Mouse (Mus musculus) gastrocnemius, postnatal 36 days (tissue): Measurements from ENCODE around the gene Olfr287. TPM values are rescaled to one million over a fixed set of nuclear protein-coding genes. Genes with fewer than 3 reads are reported as not detected.

ENCODE experiments used
- DNase-seq, 2 experiments: peaks; one replicate each; pipeline ENCODE4 v3.0.0; 2022
- intact Hi-C: fragments of 180-260 bp; cut with DNase I; formaldehyde crosslinking; loops from one replicate; pipeline ENCODE4 v1.15.1; 2025
- long read RNA-seq, 2 experiments: library from polyadenylated mRNA; stranded (forward); transcript quantifications; one replicate each; pipeline ENCODE4 v2.0.0; 2021
- total RNA-seq, 2 experiments: library from RNA; stranded (reverse); gene quantifications; 2 replicates each; pipeline ENCODE4 v1.2.3; 2021

Olfr287 gene
- not detected for total RNA-seq
- long read RNA-seq, experiment 1 = 0 reads
- long read RNA-seq, experiment 2 = 0 reads

DNA sequence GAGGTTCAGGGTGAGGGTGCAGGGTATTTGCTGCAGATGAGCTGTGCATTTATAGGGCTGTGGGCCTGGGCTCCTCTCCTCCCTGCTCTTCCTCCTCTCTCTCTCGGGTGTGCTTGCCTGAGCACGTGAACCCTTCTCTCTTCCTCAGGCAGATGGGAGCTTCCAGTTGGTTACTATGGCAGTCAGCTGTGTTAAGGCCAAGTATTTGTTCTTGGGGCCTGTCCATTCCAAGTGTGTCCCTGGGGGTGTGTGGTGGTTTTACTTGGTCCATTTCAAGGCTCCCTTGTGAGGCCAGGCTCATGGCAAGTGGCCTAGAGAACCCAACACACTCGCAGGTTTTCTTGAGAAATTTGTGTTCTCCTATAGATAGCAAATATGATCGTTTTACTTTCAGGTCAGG, at the start of gene Olfr287, which contains the start of gene Gm44579:
Gene Olfr287 (minus strand): TSS at position 180 of the 400 bp plus-strand sequence.
Gene Gm44579 (minus strand): TSS at position 101 of the 400 bp plus-strand sequence.
- no peak for DNase-seq
- intact Hi-C loops = no loop called here

GRCm38 (mm10) chr15:98257776-98258175, 36.9 kb upstream of the Olfr287 start:
- intact Hi-C loops = no loop called here
- no peak for DNase-seq

DNA sequence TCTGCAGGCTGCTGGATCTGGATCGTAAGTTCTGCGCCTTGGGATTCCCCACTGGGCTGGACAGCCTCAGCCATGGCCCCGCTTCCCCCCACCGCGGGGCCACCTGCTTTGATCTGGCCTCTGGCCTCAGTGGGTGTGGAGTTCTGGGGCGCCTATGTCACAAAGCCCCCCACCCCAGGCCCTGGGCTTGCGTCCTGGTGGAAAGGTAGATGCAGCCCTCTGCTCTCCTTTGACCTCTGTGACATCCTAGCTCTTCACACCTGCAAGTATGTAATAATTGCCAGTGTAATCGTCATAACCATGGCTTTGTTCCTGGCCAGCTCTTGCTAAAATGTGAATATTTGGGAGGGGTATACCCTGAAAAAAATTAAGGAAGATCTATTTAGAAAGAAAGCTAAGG, 36.3 kb upstream of the Olfr287 start, which contains the start of gene H1fnt:
Gene H1fnt (minus strand): TSS at position 101 of the 400 bp plus-strand sequence.
- intact Hi-C loops = no loop called here
- DNase-seq = no peak

- intact Hi-C loops = no loop called here
- DNase-seq = no peak
Observed at GRCm38 (mm10) chr15:98256271-98256670, 35.4 kb upstream of the Olfr287 start.

DNA sequence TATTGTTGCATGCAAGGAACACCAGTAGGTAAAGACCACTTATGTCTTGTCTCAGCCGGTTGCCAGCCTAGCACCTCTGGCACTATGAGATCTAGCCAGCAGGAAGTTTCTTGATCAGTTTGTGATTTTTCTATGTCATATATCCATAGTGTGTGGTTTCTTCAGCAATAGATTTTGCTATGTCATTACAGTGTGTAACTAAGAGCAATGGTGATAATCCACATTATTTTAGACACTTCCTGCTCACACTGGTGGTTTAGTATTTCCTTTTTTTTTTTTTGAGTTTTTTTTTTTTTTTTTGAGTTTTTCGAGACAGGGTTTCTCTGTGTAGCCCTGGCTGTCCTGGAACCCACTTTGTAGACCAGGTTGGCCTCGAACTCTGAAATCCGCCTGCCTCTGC, 14.6 kb upstream of the Olfr287 start:
- intact Hi-C loops = no loop called here
- DNase-seq = no peak

DNA sequence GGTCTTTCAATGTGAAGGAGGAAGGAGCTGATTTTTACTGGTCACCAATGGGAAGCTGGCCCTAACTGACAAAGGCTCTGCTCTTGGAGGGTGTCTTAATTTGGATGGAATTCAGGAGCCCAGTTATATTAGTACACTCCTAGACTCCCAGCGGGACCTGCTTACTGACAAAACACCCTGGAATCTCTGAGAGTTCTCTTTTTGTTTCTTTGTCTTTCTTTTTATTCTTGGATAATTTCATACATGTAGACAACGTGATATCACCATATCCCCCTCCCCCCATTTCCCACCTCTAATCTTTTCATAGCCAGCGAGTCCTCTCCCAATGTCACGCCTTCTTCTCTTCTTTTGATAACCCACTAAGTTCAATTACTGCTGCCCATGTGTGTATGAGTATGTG, 13.5 kb upstream of the Olfr287 start, which contains the start of gene Olfr286:
Gene Olfr286 (minus strand): TSS at position 101 of the 400 bp plus-strand sequence.
- DNase-seq = no peak
- intact Hi-C loops = no loop called here

GRCm38 (mm10) chr15:98226096-98226495, 5.2 kb upstream of the Olfr287 start:
- intact Hi-C loops = no loop called here

DNA sequence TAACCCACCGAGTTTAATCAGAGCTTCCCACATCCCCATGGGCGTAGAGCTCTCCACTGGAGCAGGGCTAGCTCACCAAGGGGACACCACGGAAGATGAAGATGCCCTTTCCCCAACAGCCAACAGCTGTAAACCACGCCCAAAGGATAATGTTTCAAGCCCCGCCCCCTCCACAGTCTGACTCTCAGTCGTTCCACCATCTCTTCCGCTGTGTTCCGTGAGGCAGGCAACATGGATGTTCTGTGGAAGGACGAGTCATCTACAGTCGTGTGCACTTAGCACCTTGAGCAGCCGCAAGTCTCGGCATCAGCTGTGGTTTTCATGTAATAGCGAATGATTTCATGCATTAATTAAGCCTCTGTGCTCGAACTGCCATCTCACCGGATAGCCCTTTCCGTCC, 4.8 kb upstream of the Olfr287 start:
- intact Hi-C loops = no loop called here
- no peak for DNase-seq

More at GRCm38 (mm10) chr15:98226096-98226495, 5.2 kb upstream of the Olfr287 start:
- DNase-seq = no peak

DNA sequence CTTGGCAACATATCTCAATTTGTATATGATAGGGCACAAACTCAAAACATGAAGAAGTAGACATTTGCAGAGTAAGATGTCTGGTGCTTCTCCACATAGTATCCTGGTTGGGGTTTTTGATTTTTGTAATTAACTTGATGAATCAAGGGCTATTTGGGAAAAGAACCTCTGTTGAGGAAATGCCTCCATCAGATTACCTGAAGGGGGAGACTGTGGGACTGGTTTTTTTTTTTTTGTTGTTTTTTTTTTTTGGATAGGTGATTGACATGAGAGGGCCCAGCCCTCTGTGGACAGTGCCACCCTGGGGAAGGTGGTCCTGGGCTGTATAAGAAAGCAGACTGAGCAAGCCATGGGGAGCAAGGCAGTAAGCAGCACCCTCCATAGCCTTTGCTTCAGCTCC, 1.5 kb upstream of the Olfr287 start:
- DNase-seq = no peak
- intact Hi-C loops = no loop called here

- intact Hi-C loops = no loop called here
- no peak for DNase-seq
Observed at GRCm38 (mm10) chr15:98214130-98214529, 6.7 kb downstream of the Olfr287 start.

- intact Hi-C loops = no loop called here
- DNase-seq = no peak
Observed at GRCm38 (mm10) chr15:98213336-98213870, 7.5 kb downstream of the Olfr287 start.

DNA sequence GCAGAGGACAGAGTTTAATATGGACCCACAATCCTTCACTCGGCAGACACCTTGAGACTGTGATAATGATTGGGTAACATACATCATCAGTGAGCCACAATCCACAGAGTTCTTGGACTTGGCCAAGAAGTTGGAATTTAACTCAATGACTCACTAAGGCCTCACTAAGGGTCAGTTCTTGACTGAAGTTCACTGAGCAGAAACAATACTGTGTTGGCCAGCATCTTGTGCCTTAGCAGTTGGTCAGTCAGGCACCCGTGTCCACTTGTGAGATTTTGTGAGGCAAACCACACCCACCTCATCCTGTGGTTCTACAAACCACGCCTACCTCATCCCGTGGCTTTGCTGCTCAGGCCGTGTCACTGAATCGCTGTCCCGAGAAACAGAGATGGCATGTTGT, 11.2 kb downstream of the Olfr287 start:
- intact Hi-C loops = no loop called here
- no peak for DNase-seq

DNA sequence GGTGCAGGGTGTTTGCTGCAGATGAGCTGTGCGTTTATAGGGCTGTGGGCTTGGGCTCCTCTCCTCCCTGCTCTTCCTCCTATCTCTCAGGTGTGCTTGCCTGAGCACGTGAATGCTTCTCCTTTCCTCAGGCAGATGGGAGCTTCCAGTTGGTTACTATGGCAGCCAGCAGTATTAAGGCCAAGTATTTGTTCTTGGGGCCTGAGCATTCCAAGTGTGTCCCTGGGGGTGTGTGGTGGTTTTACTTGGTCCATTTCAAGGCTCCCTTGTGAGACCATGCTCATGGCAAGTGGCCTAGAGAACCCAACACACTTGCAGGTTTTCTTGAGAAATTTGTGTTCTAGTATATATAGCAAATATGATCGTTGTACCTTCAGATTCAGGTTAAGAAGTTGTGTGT, 25.4 kb downstream of the Olfr287 start, which contains the start of gene Olfr288:
Gene Olfr288 (minus strand): TSS at position 101 of the 400 bp plus-strand sequence.
- intact Hi-C loops = no loop called here

GRCm38 (mm10) chr15:98184456-98184855, 36.4 kb downstream of the Olfr287 start:
- intact Hi-C loops = no loop called here

More for the DNA sequence above, 25.4 kb downstream of the Olfr287 start, which contains the start of gene Olfr288:
- DNase-seq = no peak

DNA sequence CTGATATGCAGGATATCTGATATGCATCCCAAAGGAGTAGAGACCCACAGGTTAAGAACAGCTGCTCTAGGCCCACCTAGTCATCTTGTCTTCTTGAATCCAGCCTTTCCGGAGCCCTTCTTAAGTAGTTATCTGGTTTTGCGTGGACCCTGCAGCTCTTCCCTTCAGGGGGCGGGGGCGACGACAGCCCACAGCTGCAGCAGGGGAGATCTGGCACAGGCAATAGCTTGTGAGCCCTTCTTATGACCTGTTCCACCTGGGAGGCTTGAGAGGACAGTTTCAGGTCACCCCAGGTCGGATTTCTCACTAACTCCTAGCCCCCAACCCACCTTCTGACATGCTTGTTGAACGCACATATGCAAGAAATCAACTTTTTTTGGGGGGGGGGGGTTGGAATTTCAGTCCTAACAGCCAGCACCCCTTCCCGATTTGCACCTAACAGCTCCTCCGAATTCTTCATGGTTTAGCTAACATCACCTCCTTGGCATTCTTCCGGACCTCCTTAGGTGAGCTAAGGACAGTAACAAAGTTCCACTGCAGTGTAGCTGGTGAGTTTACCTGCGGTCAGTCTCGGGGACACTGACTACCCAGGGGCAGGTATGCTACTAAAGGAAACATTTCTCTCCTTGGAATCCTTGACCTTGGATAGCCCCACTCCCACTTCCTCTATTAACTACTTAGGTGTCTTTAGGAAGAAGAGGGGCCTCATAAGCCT, 38.8 kb downstream of the Olfr287 start:
- no peak for DNase-seq
- intact Hi-C loops = loop anchor here (2.0 kb wide), 2 partner anchors 115 to 207 kb away; partner anchors contain the start of gene Zfp641

More at GRCm38 (mm10) chr15:98184456-98184855, 36.4 kb downstream of the Olfr287 start:
- DNase-seq = no peak

DNA sequence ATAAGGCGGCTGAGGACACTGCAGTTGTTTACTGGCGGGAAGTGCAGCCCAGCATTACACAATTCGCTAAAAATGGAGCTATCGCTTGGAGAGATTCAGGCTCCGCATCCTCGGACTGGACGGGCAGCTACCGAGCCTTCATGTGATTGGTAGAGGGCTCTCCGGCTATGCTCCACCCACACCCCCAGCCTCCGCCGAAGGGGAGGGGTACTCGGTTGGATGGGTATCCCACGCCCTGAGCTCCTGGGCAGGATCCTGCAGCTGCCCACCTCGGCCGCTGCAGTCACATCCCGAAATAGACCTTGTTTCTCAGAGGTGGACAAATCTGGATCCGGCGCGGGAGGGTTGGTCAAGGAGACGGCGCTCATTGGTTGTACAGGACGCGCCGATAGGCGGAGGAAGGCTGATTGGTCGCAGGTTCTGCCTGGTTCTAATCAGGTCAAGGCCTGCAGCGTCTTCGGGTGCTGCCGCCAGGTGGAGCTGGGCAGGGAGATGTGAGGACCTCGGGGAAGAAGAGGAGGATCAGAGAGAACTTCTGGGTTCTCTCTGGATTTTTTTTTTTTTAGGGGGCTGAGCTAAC, 39.6 kb downstream of the Olfr287 start:
- intact Hi-C loops = loop anchor here (2.0 kb wide), 1 partner anchor 116 kb away; the partner anchor contains the start of gene Zfp641
- DNase-seq = peak; percentile 88 to 89

- no peak for DNase-seq
- intact Hi-C loops = loop anchor here (2.0 kb wide), 1 partner anchor 116 kb away; the partner anchor contains the start of gene Zfp641
Observed at GRCm38 (mm10) chr15:98180567-98181131, 40.2 kb downstream of the Olfr287 start.

- DNase-seq = no peak
- intact Hi-C loops = loop anchor here (10.0 kb wide), 1 partner anchor 193 kb away; no protein-coding TSS in a partner anchor
Observed at GRCm38 (mm10) chr15:98177320-98177719, 43.5 kb downstream of the Olfr287 start.

- no peak for DNase-seq
- intact Hi-C loops = loop anchor here (5.0 to 10.0 kb wide), 3 partner anchors 82 to 217 kb away; partner anchors contain the start of genes Pfkm and Senp1
Observed at GRCm38 (mm10) chr15:98173821-98174220, 47.0 kb downstream of the Olfr287 start.

GRCm38 (mm10) chr15:98172113-98172512, 48.7 kb downstream of the Olfr287 start:
- DNase-seq = no peak
- intact Hi-C loops = loop anchor here (5.0 to 10.0 kb wide), 3 partner anchors 80 to 215 kb away; partner anchors contain the start of genes Pfkm and Senp1
